Mouse (Mus musculus): ENCODE results near the gene Map2. TPM values are rescaled to one million over a fixed set of nuclear protein-coding genes. Genes with fewer than 3 reads are reported as not detected.

The Map2 gene
- polyA plus RNA-seq, 1 experiment from 2014 or later, result 0.66 TPM

GRCm38 (mm10) chr1:66329534-66329933 lies 154.5 kb downstream of the Map2 start:
- no peak for ATAC-seq

GRCm38 (mm10) chr1:66335724-66336284 lies 160.7 kb downstream of the Map2 start:
- no peaks in the 10 kb centered on the region for H3K4me1 ChIP-seq (ENCODE audit: insufficient read depth)
- H3K27ac ChIP-seq (ENCODE audit: low read depth), result no peak overlapping the region
- no peak for TF ChIP-seq EP300 (IDR thresholded peaks at IDR 0.05; ENCODE audit: low read depth)
- no peak for TF ChIP-seq CTCF (IDR thresholded peaks at IDR 0.05; ENCODE audit: low read depth)
- 71% methylated on average over 2 of the region's 2 CpGs for WGBS (ENCODE audit: insufficient replicate concordance)
- no peaks in the 10 kb centered on the region for H3K36me3 ChIP-seq (replicated peaks; ENCODE audit: insufficient read depth, low read length)
- DNase-seq (no peak), ATAC-seq (no peak)
- no peaks in the 10 kb centered on the region for H3K9me3 ChIP-seq (ENCODE audit: low read length)
- no peak overlapping the region for H3K4me3 ChIP-seq (ENCODE audit: low read depth, low read length)
- H3K27me3 ChIP-seq (ENCODE audit: insufficient read depth, low read length), result no peaks in the 10 kb centered on the region
- no peak overlapping the region for H3K9ac ChIP-seq (replicated peaks)
- H3K4me2 ChIP-seq (ENCODE audit: low read depth, low read length), result no peak overlapping the region

More at GRCm38 (mm10) chr1:66329534-66329933, 154.5 kb downstream of the Map2 start:
- H3K4me1 ChIP-seq (ENCODE audit: insufficient read depth), result no peaks in the 10 kb centered on the region
- H3K9ac ChIP-seq (replicated peaks), result no peak overlapping the region
- H3K4me2 ChIP-seq (ENCODE audit: low read depth, low read length), result no peak overlapping the region
- H3K27me3 ChIP-seq (ENCODE audit: insufficient read depth, low read length), result no peaks in the 10 kb centered on the region
- H3K4me3 ChIP-seq (ENCODE audit: low read depth, low read length), result no peak overlapping the region
- no peak for TF ChIP-seq EP300 (IDR thresholded peaks at IDR 0.05; ENCODE audit: low read depth)
- no peak for TF ChIP-seq CTCF (IDR thresholded peaks at IDR 0.05; ENCODE audit: low read depth)
- H3K9me3 ChIP-seq (ENCODE audit: low read length), result no peaks in the 10 kb centered on the region
- H3K36me3 ChIP-seq (replicated peaks; ENCODE audit: insufficient read depth, low read length), result no peaks in the 10 kb centered on the region
- DNase-seq, result no peak
- H3K27ac ChIP-seq (ENCODE audit: low read depth), result no peak overlapping the region

GRCm38 (mm10) chr1:66339213-66339612 lies 164.1 kb downstream of the Map2 start:
- TF ChIP-seq CTCF (IDR thresholded peaks at IDR 0.05; ENCODE audit: low read depth) (no peak), EP300 (IDR thresholded peaks at IDR 0.05; ENCODE audit: low read depth) (no peak)
- no peak overlapping the region for H3K9ac ChIP-seq (replicated peaks)
- no peak overlapping the region for H3K4me2 ChIP-seq (ENCODE audit: low read depth, low read length)
- 73% methylated on average over 1 of the region's 1 CpGs for WGBS (ENCODE audit: insufficient replicate concordance)
- H3K27ac ChIP-seq (ENCODE audit: low read depth), result no peak overlapping the region
- DNase-seq (no peak), ATAC-seq (no peak)
- no peaks in the 10 kb centered on the region for H3K36me3 ChIP-seq (replicated peaks; ENCODE audit: insufficient read depth, low read length)
- H3K4me1 ChIP-seq (ENCODE audit: insufficient read depth), result no peaks in the 10 kb centered on the region
- no peak overlapping the region for H3K4me3 ChIP-seq (ENCODE audit: low read depth, low read length)
- no peaks in the 10 kb centered on the region for H3K27me3 ChIP-seq (ENCODE audit: insufficient read depth, low read length)
- H3K9me3 ChIP-seq (ENCODE audit: low read length), result no peaks in the 10 kb centered on the region

- H3K4me3 ChIP-seq (ENCODE audit: low read depth, low read length), result no peak overlapping the region
These were observed 173.5 kb downstream of the Map2 start for GRCm38 (mm10) chr1:66348404-66349165.

GRCm38 (mm10) chr1:66349166-66349835 lies 174.2 kb downstream of the Map2 start:
- DNase-seq (no peak), ATAC-seq (no peak)
- Histone ChIP-seq H3K27ac (ENCODE audit: low read depth) (no peak overlapping the region), H3K27me3 (ENCODE audit: insufficient read depth, low read length) (no peaks in the 10 kb centered on the region), H3K9ac (replicated peaks) (no peak overlapping the region), H3K4me3 (ENCODE audit: low read depth, low read length) (no peak overlapping the region), H3K36me3 (replicated peaks; ENCODE audit: insufficient read depth, low read length) (no peaks in the 10 kb centered on the region), H3K4me2 (ENCODE audit: low read depth, low read length) (no peak overlapping the region), H3K4me1 (ENCODE audit: insufficient read depth) (no peaks in the 10 kb centered on the region), H3K9me3 (ENCODE audit: low read length) (no peaks in the 10 kb centered on the region)
- 87% methylated on average over 3 of the region's 3 CpGs for WGBS (ENCODE audit: insufficient replicate concordance)
- TF ChIP-seq CTCF (IDR thresholded peaks at IDR 0.05; ENCODE audit: low read depth), result no peak
- TF ChIP-seq EP300 (IDR thresholded peaks at IDR 0.05; ENCODE audit: low read depth), result no peak

More at GRCm38 (mm10) chr1:66348404-66349165, 173.5 kb downstream of the Map2 start:
- no peaks in the 10 kb centered on the region for H3K36me3 ChIP-seq (replicated peaks; ENCODE audit: insufficient read depth, low read length)
- H3K27me3 ChIP-seq (ENCODE audit: insufficient read depth, low read length), result no peaks in the 10 kb centered on the region
- no peaks in the 10 kb centered on the region for H3K4me1 ChIP-seq (ENCODE audit: insufficient read depth)
- no peak for ATAC-seq
- no peak overlapping the region for H3K9ac ChIP-seq (replicated peaks)
- no peak for DNase-seq
- 65% methylated on average over 8 of the region's 8 CpGs for WGBS (ENCODE audit: insufficient replicate concordance)
- H3K4me2 ChIP-seq (ENCODE audit: low read depth, low read length), result no peak overlapping the region
- no peak for TF ChIP-seq CTCF (IDR thresholded peaks at IDR 0.05; ENCODE audit: low read depth)
- TF ChIP-seq EP300 (IDR thresholded peaks at IDR 0.05; ENCODE audit: low read depth), result no peak
- no peak overlapping the region for H3K27ac ChIP-seq (ENCODE audit: low read depth)
- H3K9me3 ChIP-seq (ENCODE audit: low read length), result no peaks in the 10 kb centered on the region

GRCm38 (mm10) chr1:66351366-66351765 lies 176.3 kb downstream of the Map2 start:
- Histone ChIP-seq H3K27me3 (ENCODE audit: insufficient read depth, low read length) (no peaks in the 10 kb centered on the region), H3K36me3 (replicated peaks; ENCODE audit: insufficient read depth, low read length) (no peaks in the 10 kb centered on the region), H3K9ac (replicated peaks) (no peak overlapping the region), H3K4me3 (ENCODE audit: low read depth, low read length) (no peak overlapping the region), H3K27ac (ENCODE audit: low read depth) (no peak overlapping the region), H3K9me3 (ENCODE audit: low read length) (no peaks in the 10 kb centered on the region), H3K4me1 (ENCODE audit: insufficient read depth) (no peaks in the 10 kb centered on the region), H3K4me2 (ENCODE audit: low read depth, low read length) (no peak overlapping the region)
- ATAC-seq (no peak), DNase-seq (no peak)
- no peak for TF ChIP-seq EP300 (IDR thresholded peaks at IDR 0.05; ENCODE audit: low read depth)
